Mouse (Mus musculus) hindbrain, embryonic 11.5 days (tissue): ENCODE measurements around the gene Hint3. TPM values are rescaled to one million over a fixed set of nuclear protein-coding genes. Genes with fewer than 3 reads are reported as not detected.
"Not testable (repeated sequence)": the region's sequence is repeated elsewhere in the genome, so short reads cannot be mapped to it uniquely, and the experiment has no call there.

ENCODE experiments used
- ATAC-seq: fragments of 200-750 bp; cut with Nextera tagmentation; 2 replicates; pipeline ENCODE4 v1.8.0; 2017; ENCODE audit warnings: mild to moderate bottlenecking, moderate TSS enrichment, moderate library complexity; ENCODE audit not compliant: low FRiP score
- DNase-seq: peaks from one replicate; pipeline ENCODE4 v3.0.0-alpha.2; 2015; ENCODE audit warnings: low spot score
- H3K27ac ChIP-seq: fragments of 300-500 bp; sonication (generic); 2 replicates; pipeline ENCODE4 v1.5.1; 2014; ENCODE audit warnings: mild to moderate bottlenecking, low read depth, low read length
- H3K27me3 ChIP-seq: fragments of 300-500 bp; sonication (generic); 2 replicates; pipeline ENCODE4 v1.6.1; 2014; ENCODE audit warnings: mild to moderate bottlenecking, low read length, moderate library complexity, mixed read lengths; ENCODE audit not compliant: control insufficient read depth, insufficient read depth
- H3K36me3 ChIP-seq: fragments of 300-500 bp; sonication (generic); 2 replicates; pipeline ENCODE4 v1.6.1; 2014; ENCODE audit warnings: mild to moderate bottlenecking, low read length, moderate library complexity, mixed read lengths; ENCODE audit not compliant: control insufficient read depth, insufficient read depth
- H3K4me1 ChIP-seq: fragments of 300-500 bp; sonication (generic); replicated peaks from 2 replicates; pipeline ENCODE4 v1.6.1; 2014; ENCODE audit warnings: low read length, mixed read lengths; ENCODE audit not compliant: control insufficient read depth, insufficient read depth
- H3K4me2 ChIP-seq: fragments of 300-500 bp; sonication (generic); replicated peaks from 2 replicates; pipeline ENCODE4 v1.6.1; 2014; ENCODE audit warnings: mild to moderate bottlenecking, low read depth, low read length
- H3K4me3 ChIP-seq: fragments of 300-500 bp; sonication (generic); 2 replicates; pipeline ENCODE4 v1.5.1; 2014; ENCODE audit warnings: low read depth, low read length
- H3K9ac ChIP-seq: fragments of 300-500 bp; sonication (generic); 2 replicates; pipeline ENCODE4 v1.6.1; 2014; ENCODE audit warnings: low read depth, low read length
- H3K9me3 ChIP-seq: fragments of 300-500 bp; sonication (generic); 2 replicates; pipeline ENCODE4 v1.6.1; 2016; ENCODE audit warnings: low read length; ENCODE audit not compliant: control insufficient read depth
- WGBS: fragments of 180-500 bp; shearing (Covaris S2); extraction: QIAGEN DNeasy Blood & Tissue Kit; methylation state at CpG from one replicate; pipeline ENCODE4 v1.1.7; 2014; 5-methylcytosine and 5-hydroxymethylcytosine counted together
- polyA plus RNA-seq: library from polyadenylated mRNA; unstranded; fragments of >200 nt; fragmentation: Nextera tagmentation; extraction: Ambion mirVana; gene quantifications from 2 replicates; pipeline ENCODE4 v1.2.1, GENCODE M21; 2014

The Hint3 gene
- polyA plus RNA-seq, 1 experiment from 2014 or later = 20.2 TPM

DNA sequence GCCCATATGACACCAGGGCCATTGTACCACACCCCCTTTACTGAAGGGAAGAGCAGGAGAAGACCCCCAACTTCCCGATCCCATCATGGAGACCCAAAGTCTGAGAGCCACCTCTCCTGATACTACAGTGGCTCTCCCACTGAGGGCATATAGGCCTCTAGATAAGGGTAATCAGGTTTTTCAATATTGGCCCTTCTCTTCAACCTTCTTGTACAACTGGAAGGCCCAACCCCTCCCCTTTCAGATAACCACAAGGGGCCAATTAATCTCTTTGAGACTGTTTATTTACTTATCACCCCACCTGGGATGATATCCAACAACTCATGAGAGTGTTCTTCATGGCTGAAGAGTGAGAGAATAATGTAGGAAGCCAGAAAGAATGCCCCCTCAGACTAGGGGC, 3.3 kb upstream of the Hint3 start:
- no peak overlapping the region for H3K4me3 ChIP-seq
- DNase-seq (no peak), ATAC-seq (no peak)
- H3K9me3 ChIP-seq = no peaks in the 10 kb centered on the region
- H3K27ac ChIP-seq = no peak overlapping the region
- no peak overlapping the region for H3K9ac ChIP-seq
- no peak overlapping the region for H3K4me2 ChIP-seq
- no peaks in the 10 kb centered on the region for H3K4me1 ChIP-seq
- no peaks in the 10 kb centered on the region for H3K36me3 ChIP-seq
- 95% methylated on average over 1 of the region's 1 CpGs for WGBS
- H3K27me3 ChIP-seq = no peaks in the 10 kb centered on the region

DNA sequence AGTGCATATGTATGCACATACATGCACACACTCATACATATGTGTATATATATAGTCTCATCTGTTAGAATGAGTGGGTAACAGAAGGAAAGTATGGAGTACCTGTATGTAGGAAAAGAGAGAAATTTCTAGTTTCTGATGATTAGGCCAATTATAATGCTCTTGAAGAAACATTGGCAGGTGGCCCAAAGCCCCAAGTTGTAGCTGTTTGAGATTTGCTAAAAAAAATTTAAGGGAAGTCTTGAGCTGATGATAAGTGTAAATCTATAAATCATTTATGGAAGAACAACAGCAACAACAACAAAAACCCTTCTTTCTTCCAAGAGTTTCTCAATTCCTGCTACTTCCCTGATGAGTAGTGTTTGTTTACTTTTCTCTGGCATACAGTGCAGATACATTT, 545 bp upstream of the Hint3 start:
- no peaks in the 10 kb centered on the region for H3K4me1 ChIP-seq
- no peak overlapping the region for H3K4me3 ChIP-seq
- no peaks in the 10 kb centered on the region for H3K36me3 ChIP-seq
- H3K9me3 ChIP-seq = no peaks in the 10 kb centered on the region
- no peak for ATAC-seq
- H3K27me3 ChIP-seq = no peaks in the 10 kb centered on the region
- H3K27ac ChIP-seq = no peak overlapping the region
- no peak for DNase-seq
- H3K9ac ChIP-seq = no peak overlapping the region
- no peak overlapping the region for H3K4me2 ChIP-seq

DNA sequence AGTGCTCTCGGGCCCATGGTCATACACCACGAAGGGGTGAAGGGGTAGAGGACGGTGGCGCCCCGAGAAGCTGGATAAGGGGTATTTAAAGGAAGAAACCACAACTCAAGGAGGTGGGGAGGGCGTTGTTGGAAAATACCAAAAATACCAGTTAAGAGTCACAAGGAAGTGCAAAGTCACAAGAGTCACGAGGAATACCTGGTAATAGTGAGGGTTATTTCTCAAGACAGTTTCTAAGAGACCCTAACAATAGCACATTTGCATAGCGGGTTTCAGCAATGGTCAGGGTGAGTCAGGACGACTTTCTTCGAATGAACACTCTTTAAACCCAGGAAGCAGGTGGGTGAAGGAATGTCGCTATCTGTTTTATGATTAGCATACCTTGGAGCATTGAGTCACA, 988 bp downstream of the Hint3 start:
- 92% methylated on average over 11 of the region's 11 CpGs for WGBS

DNA sequence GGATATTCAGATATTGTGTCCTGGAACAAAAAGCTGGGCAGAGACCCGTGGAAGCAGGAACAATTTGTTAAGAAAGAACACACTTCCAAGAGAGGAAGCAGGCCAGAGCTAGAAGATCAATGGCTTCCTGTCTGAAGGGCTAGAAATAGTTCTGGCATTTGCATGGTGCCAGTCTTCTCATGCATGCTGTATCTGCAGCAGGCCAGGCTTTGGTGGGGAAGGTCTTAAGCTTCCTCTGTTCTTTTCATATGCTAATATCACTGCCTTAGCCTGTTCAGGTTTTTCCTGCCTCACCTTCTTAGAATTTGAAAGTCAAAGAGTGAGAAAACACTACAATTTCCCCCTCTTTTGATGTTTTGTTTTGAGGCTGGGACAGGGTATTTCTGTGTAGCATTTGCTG, 1.9 kb downstream of the Hint3 start:
- DNase-seq = no peak
- H3K36me3 ChIP-seq = no peaks in the 10 kb centered on the region
- H3K27ac ChIP-seq = no peak overlapping the region
- WGBS = 55% methylated on average over 1 of the region's 1 CpGs
- H3K9ac ChIP-seq = no peak overlapping the region
- no peak overlapping the region for H3K4me3 ChIP-seq
- no peaks in the 10 kb centered on the region for H3K9me3 ChIP-seq
- no peak for ATAC-seq
- no peaks in the 10 kb centered on the region for H3K27me3 ChIP-seq
- no peak overlapping the region for H3K4me2 ChIP-seq
- H3K4me1 ChIP-seq = no peaks in the 10 kb centered on the region

More for the DNA sequence above, 988 bp downstream of the Hint3 start:
- ATAC-seq, H3K4me1 ChIP-seq, H3K4me2 ChIP-seq, H3K9me3 ChIP-seq, DNase-seq, H3K9ac ChIP-seq, H3K27me3 ChIP-seq, H3K4me3 ChIP-seq, H3K27ac ChIP-seq, H3K36me3 ChIP-seq: not testable (repeated sequence)

DNA sequence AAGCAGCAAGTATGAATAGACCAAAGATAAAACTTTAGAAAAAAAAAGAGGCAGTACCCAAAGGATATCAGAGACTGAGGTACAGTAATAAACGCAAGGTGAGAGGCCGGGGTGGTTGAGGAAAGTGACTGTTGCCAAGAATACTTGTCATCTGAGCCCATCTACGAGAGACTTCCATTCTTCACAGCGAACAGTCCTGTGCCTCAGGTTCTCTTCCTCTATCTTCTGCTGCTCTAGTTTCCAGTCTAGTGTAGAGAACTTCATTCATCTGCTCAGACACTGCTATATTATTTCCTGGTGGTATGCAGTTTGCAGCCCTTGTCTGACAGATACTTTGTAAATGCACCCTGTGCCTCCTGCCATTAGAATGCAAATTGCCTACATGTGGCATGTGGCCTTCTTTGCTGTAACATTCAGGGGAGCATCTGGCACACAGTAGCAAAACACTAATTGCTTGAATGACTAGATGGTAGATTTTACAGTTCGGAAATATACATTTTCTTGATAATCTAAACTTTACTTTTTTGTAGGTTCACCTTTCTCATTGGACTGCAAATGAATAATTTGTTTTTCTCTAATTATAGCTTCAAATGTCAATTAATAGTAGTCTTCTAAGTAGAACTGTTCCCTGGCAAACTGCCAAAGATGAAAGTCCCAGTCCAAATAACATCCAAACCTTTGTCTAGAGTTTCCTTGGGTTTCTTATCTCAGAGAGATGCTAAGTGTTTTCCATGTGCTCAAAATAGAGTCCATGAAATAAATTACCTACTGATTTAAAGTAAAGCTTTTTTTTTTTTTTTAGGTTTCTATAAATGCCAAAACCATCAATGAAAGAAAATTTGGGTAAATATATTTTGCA, 5.0 kb downstream of the Hint3 start:
- 75% methylated on average over 5 of the region's 5 CpGs for WGBS
- no peaks in the 10 kb centered on the region for H3K36me3 ChIP-seq
- ATAC-seq = peak; percentile 63; the same call in 1 of the 2 replicates

DNA sequence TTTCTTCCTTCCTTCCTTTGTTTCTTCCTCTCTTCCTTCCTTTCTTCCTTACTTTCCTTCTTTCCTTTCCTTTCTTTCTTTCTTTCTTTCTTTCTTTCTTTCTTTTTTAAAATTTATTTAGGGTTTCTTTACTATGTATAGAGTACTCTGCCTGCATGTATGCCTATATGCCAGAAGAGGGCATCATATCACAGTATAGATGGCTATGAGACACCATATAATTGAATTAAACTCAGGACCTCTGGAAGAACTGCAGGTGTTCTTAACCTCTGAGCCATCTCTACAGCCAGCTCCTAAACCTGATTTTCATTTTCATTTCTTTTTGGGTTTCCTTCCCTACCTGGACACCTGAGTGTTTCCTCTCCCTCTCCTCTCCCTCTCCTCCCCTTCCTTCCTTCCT, 6.5 kb downstream of the Hint3 start:
- Histone ChIP-seq H3K9ac (no peak overlapping the region), H3K27me3 (no peaks in the 10 kb centered on the region), H3K27ac (no peak overlapping the region), H3K4me3 (no peak overlapping the region), H3K4me1 (no peaks in the 10 kb centered on the region), H3K9me3 (no peaks in the 10 kb centered on the region), H3K36me3 (no peaks in the 10 kb centered on the region), H3K4me2 (no peak overlapping the region)
- ATAC-seq = no peak
- no peak for DNase-seq

More for the DNA sequence above, 5.0 kb downstream of the Hint3 start:
- Histone ChIP-seq H3K27me3 (no peaks in the 10 kb centered on the region), H3K4me1 (no peaks in the 10 kb centered on the region), H3K4me3 (no peak overlapping the region), H3K9ac (no peak overlapping the region), H3K4me2 (no peak overlapping the region), H3K9me3 (no peaks in the 10 kb centered on the region), H3K27ac (no peak overlapping the region)
- no peak for DNase-seq

DNA sequence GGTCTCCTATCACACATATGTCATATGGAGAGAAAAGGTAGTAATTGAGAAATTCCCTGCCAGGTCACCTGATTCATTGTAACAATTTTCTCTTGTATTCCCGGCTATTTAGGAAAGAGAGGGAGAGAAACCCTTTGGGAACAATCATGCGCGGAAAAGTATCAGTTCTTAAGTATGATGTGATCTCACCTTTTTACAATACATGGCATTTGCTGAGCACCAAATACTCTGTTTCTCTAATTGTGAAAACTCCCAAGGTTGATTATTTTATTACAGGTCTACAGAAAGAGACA, 10.6 kb downstream of the Hint3 start:
- ATAC-seq (no peak), DNase-seq (no peak)
- peak overlapping the region; percentile 70; the same call in 1 of the 2 replicates for H3K9ac ChIP-seq
- H3K36me3 ChIP-seq = no peaks in the 10 kb centered on the region
- H3K4me3 ChIP-seq = peak overlapping the region; percentile 58
- WGBS = 39% methylated on average over 3 of the region's 3 CpGs
- peak overlapping the region; percentile 40 for H3K4me2 ChIP-seq
- H3K27me3 ChIP-seq = no peaks in the 10 kb centered on the region
- no peak overlapping the region for H3K27ac ChIP-seq
- no peaks in the 10 kb centered on the region for H3K9me3 ChIP-seq
- H3K4me1 ChIP-seq = no peaks in the 10 kb centered on the region

DNA sequence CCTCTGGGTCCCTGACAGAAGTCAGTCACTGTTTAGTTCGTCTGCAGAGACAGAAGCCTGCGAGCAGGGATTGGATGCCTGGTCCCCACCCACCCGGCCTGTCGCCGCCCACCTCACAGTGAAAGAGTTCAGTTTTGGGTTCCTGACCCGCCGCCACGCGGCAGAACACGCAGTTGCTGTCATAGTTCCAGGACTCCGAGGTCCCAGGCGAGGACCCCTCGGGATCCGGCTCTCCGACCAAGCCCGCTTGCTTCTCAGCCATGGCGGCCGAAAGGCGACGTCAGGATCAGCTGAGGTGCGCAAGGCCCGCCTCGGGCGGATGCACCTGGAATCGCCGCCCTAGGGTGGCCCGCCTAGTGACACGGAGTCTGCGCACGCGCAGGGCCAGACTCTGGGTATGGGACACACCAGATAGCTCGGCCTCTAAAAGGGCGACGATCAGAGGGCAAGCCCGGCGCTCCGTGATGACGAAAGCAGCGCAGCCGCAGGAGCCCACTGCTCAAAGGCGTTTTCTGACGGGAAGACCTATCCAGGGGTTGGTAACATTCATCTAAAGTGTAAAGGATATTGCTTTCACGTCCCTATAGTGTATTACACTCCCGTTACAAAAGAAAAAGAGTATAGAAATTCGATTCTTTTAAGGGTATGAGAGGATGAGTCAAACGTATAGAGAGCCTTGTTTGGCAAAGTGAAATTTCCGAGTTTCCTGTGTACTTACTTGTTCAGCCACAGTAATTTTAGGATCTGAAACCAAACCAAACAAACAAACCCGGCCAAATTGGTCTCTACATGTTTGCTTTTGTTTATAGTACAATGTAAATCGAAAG, 11.1 kb downstream of the Hint3 start:
- WGBS = 2% methylated on average over 49 of the region's 49 CpGs
- peak overlapping the region; percentile 84 for H3K27ac ChIP-seq
- H3K4me1 ChIP-seq = no peaks in the 10 kb centered on the region
- DNase-seq (peak; percentile 98), ATAC-seq (peak; percentile 100)
- no peaks in the 10 kb centered on the region for H3K9me3 ChIP-seq
- peak overlapping the region; percentile 70 for H3K9ac ChIP-seq
- H3K27me3 ChIP-seq = no peaks in the 10 kb centered on the region
- peak overlapping the region; percentile 58 for H3K4me3 ChIP-seq
- peak overlapping the region; percentile 60 for H3K4me2 ChIP-seq
- no peaks in the 10 kb centered on the region for H3K36me3 ChIP-seq

DNA sequence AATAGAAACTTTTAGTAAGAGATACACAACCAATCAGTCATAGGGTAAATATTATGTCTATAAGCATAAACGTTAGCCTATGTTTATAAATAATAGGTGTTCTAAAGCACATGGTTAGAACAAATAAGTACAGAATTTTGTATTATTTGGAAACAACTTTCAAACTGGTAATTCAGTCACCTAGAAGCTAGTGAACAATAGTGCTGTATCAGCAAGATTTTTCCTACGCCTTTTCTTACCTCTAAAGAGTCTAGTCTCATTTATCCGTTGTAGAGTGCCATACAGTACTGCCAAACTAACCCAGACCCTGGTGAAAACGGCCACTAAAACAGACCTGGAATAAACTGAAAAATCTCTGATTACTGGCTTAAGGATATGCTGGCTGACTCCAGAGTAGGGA, 16.4 kb downstream of the Hint3 start:
- H3K9me3 ChIP-seq = no peaks in the 10 kb centered on the region
- H3K9ac ChIP-seq = no peak overlapping the region
- H3K27me3 ChIP-seq = no peaks in the 10 kb centered on the region
- no peak for DNase-seq
- H3K27ac ChIP-seq = no peak overlapping the region
- H3K4me3 ChIP-seq = no peak overlapping the region
- WGBS = 90% methylated on average over 4 of the region's 4 CpGs
- no peak overlapping the region for H3K4me2 ChIP-seq
- no peak for ATAC-seq
- H3K36me3 ChIP-seq = no peaks in the 10 kb centered on the region
- no peaks in the 10 kb centered on the region for H3K4me1 ChIP-seq
